Mouse (Mus musculus) c-Kit-positive CD71-positive TER-119-positive erythroid progenitor cells, embryonic 14.5 days (primary cell): ENCODE measurements around the gene Epb41l4b.
A peak's percentile ranks its signal among the peaks of the same experiment; 100 is the strongest.

Experiments used
- DNase-seq: peaks from one replicate; pipeline ENCODE4 v3.0.0-alpha.2; 2013; ENCODE audit warnings: low spot score

The Epb41l4b gene

GRCm38 (mm10) chr4:57060319-57060831 lies 82.9 kb downstream of the Epb41l4b start:
- no peak for DNase-seq

GRCm38 (mm10) chr4:57058623-57059022 lies 84.6 kb downstream of the Epb41l4b start:
- DNase-seq: no peak

- DNase-seq: no peak
These were observed 85.6 kb downstream of the Epb41l4b start for GRCm38 (mm10) chr4:57057637-57058036.

- DNase-seq: no peak
These were observed 87.6 kb downstream of the Epb41l4b start for GRCm38 (mm10) chr4:57055635-57056034.

GRCm38 (mm10) chr4:57049281-57049921 lies 93.8 kb downstream of the Epb41l4b start:
- no peak for DNase-seq

- DNase-seq: no peak
These were observed 94.7 kb downstream of the Epb41l4b start for GRCm38 (mm10) chr4:57048566-57048965.

- DNase-seq: no peak
These were observed 97.1 kb downstream of the Epb41l4b start for GRCm38 (mm10) chr4:57046160-57046571.

- no peak for DNase-seq
These were observed 99.6 kb downstream of the Epb41l4b start for GRCm38 (mm10) chr4:57043621-57044020.

GRCm38 (mm10) chr4:57041661-57042060 lies 101.6 kb downstream of the Epb41l4b start:
- DNase-seq: no peak

- DNase-seq: no peak
These were observed 102.0 kb downstream of the Epb41l4b start for GRCm38 (mm10) chr4:57041211-57041610.

GRCm38 (mm10) chr4:57040481-57040880 lies 102.8 kb downstream of the Epb41l4b start:
- no peak for DNase-seq

GRCm38 (mm10) chr4:57039127-57040031 lies 103.9 kb downstream of the Epb41l4b start:
- DNase-seq: no peak

- DNase-seq: no peak
These were observed 105.7 kb downstream of the Epb41l4b start for GRCm38 (mm10) chr4:57037554-57037953.

- no peak for DNase-seq
These were observed 109.1 kb downstream of the Epb41l4b start for GRCm38 (mm10) chr4:57034169-57034568.

GRCm38 (mm10) chr4:57031440-57031839 lies 111.8 kb downstream of the Epb41l4b start:
- no peak for DNase-seq

- no peak for DNase-seq
These were observed 115.3 kb downstream of the Epb41l4b start for GRCm38 (mm10) chr4:57027954-57028353.

GRCm38 (mm10) chr4:57023527-57023926 lies 119.7 kb downstream of the Epb41l4b start:
- DNase-seq: no peak

- peak; percentile 8 for DNase-seq
These were observed 121.9 kb downstream of the Epb41l4b start for GRCm38 (mm10) chr4:57021288-57021687.

GRCm38 (mm10) chr4:57017229-57017628 lies 126.0 kb downstream of the Epb41l4b start:
- DNase-seq: peak; percentile 48

GRCm38 (mm10) chr4:57016366-57017171 lies 126.7 kb downstream of the Epb41l4b start:
- DNase-seq: no peak

GRCm38 (mm10) chr4:57015032-57015431 lies 128.2 kb downstream of the Epb41l4b start:
- DNase-seq: no peak

GRCm38 (mm10) chr4:57011454-57012046 lies 131.7 kb downstream of the Epb41l4b start:
- DNase-seq: no peak
